Mouse (Mus musculus) heart, postnatal 0 days (tissue): ENCODE data around the gene Ctxn2. TPM values are rescaled to one million over a fixed set of nuclear protein-coding genes. Genes with fewer than 3 reads are reported as not detected.
"Not testable (repeated sequence)": the region's sequence is repeated elsewhere in the genome, so short reads cannot be mapped to it uniquely, and the experiment has no call there.

ENCODE experiments used
- ATAC-seq: fragments of 200-750 bp; cut with Nextera tagmentation; 2 replicates; pipeline ENCODE4 v1.8.0; 2017; ENCODE audit warnings: low read depth, moderate number of reproducible peaks, moderate library complexity; ENCODE audit not compliant: insufficient read depth
- DNase-seq: peaks from one replicate; pipeline ENCODE4 v3.0.0-alpha.2; 2016; ENCODE audit warnings: low spot score
- H3K27ac ChIP-seq: fragments of 300-500 bp; sonication (generic); 2 replicates; pipeline ENCODE4 v1.5.1; 2014; ENCODE audit warnings: low read depth, mild to moderate bottlenecking
- H3K27me3 ChIP-seq: fragments of 300-500 bp; sonication (generic); 2 replicates; pipeline ENCODE4 v1.6.1; 2014; ENCODE audit warnings: low read length, mixed read lengths; ENCODE audit not compliant: control insufficient read depth, insufficient read depth
- H3K36me3 ChIP-seq: fragments of 300-500 bp; sonication (generic); replicated peaks from 2 replicates; pipeline ENCODE4 v1.6.1; 2014; ENCODE audit warnings: low read length, mixed read lengths; ENCODE audit not compliant: control insufficient read depth, insufficient read depth
- H3K4me1 ChIP-seq: fragments of 300-500 bp; sonication (generic); 2 replicates; pipeline ENCODE4 v1.6.1; 2014; ENCODE audit warnings: antibody characterized with exemption; ENCODE audit not compliant: control insufficient read depth, insufficient read depth
- H3K4me2 ChIP-seq: fragments of 300-500 bp; sonication (generic); 2 replicates; pipeline ENCODE4 v1.6.1; 2014; ENCODE audit warnings: low read depth, mild to moderate bottlenecking, low read length, moderate library complexity
- H3K4me3 ChIP-seq: fragments of 300-500 bp; sonication (generic); 2 replicates; pipeline ENCODE4 v1.5.1; 2014; ENCODE audit warnings: low read depth, low read length
- H3K9ac ChIP-seq: fragments of 300-500 bp; sonication (generic); replicated peaks from 2 replicates; pipeline ENCODE4 v1.6.1; 2014; ENCODE audit warnings: low read depth, low read length, mixed read lengths
- H3K9me3 ChIP-seq: fragments of 300-500 bp; sonication (generic); replicated peaks from 2 replicates; pipeline ENCODE4 v1.6.1; 2016; ENCODE audit warnings: low read length; ENCODE audit not compliant: control insufficient read depth
- CTCF ChIP-seq: IDR thresholded peaks from 2 replicates; pipeline ENCODE4 v1.5.1; 2016; ENCODE audit warnings: antibody characterized with exemption, control low read depth, low read depth
- EP300 ChIP-seq: IDR thresholded peaks from 2 replicates; pipeline ENCODE4 v1.6.1; 2016; ENCODE audit warnings: antibody characterized with exemption, low read depth
- WGBS: fragments of 180-500 bp; shearing (Covaris S2); extraction: QIAGEN DNeasy Blood & Tissue Kit; methylation state at CpG from one replicate; pipeline ENCODE4 v1.1.7; 2014; 5-methylcytosine and 5-hydroxymethylcytosine counted together
- polyA plus RNA-seq: library from polyadenylated mRNA; unstranded; fragments of >200 nt; fragmentation: Nextera tagmentation; extraction: Ambion mirVana; gene quantifications from 2 replicates; pipeline ENCODE4 v1.2.1, GENCODE M21; 2015
- total RNA-seq: library from RNA; depleted of rRNA; stranded (reverse); fragments of >200 nt; gene quantifications from 2 replicates; pipeline ENCODE4 v1.2.3, GENCODE M21; 2014; ENCODE audit warnings: low replicate concordance; rRNA removed

Ctxn2 gene
- total RNA-seq (not detected in 2 replicates), polyA plus RNA-seq (not detected in 2 replicates)

DNA sequence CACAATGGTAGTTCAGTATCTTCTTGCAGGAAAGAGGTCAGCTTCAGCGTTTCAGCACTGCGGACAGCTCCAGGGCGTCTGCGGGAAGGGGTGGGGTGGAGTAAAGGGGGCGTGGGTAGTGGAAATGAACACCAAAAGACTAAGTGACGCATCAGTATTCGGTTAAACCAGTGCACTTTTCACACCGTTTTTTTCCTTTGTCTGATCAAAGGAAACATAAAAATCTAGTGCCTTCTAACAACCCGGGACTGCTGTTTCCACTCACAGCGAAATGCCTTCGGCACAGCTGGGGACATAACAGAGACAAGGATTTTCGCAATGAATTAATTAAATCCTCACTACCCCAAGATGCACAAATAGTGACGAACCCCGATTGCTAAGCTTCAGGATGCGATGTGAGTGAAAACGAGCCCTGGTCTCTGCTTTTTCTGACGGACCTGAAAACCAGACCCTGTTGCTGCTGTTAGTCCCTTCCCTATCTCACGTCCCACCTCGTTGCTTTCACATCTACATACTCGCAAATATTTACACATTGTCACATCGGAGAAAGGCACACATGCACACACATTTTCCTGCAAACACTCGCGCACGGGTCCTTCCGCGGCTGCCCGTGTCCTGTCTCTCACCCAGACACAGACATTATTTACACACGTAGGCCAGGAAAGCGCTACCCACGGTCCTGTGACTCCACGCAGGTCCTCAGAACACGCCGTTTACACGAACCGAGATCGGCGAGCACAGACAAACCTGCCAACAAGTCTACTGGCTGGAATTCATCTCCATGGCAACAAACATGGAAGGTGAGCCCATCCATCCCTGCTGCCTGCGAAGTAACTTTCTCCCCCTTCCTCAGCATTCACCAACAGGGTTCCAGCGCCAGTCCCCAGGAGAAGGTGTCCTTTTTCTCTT lies at the start of gene Ctxn2:
TSS of gene Ctxn2 (plus strand) at position 790 of the 909 bp plus-strand sequence.
- ATAC-seq (0 out of 2 replicates have a peak, but pooled peaks have one; percentile 57), DNase-seq (peak; percentile 67)
- H3K27ac ChIP-seq = no peak within 1 kb of the TSS
- H3K9ac ChIP-seq = no peak within 1 kb of the TSS
- H3K9me3 ChIP-seq = no peaks in the 10 kb centered on the region
- H3K36me3 ChIP-seq = no peaks in the 10 kb centered on the region
- 2% methylated on average over 39 of the region's 39 CpGs for WGBS
- peak within 1 kb of the TSS; percentile 60 for H3K4me2 ChIP-seq
- H3K27me3 ChIP-seq = peaks cover 9% of the 10 kb centered on the region; the same call in 1 of the 2 replicates
- TF ChIP-seq EP300 (no peak), CTCF (no peak)
- peaks cover 10% of the 10 kb centered on the region for H3K4me1 ChIP-seq
- H3K4me3 ChIP-seq = peak within 1 kb of the TSS; percentile 37

DNA sequence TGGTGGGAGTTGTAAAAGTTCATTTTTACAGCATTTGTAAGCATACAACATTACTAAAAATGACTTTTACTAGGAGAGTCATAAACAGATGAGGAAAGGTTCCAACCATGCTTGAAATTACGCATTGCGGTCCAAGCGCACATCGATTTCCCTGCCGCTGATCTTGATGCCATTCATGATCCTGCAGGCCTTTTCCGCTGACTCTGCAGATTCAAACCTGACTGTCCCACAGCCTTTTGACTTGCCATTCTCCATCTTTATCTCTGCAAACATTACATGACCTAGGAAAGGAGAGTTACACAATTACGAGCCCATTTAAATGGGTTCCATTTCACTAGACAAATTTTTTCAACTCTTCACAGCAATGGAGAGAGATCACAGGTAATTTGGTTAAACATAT lies 47.7 kb upstream of the Ctxn2 start:
- WGBS = 95% methylated on average over 7 of the region's 7 CpGs
- no peak overlapping the region for H3K27ac ChIP-seq
- DNase-seq = no peak
- no peak overlapping the region for H3K4me2 ChIP-seq
- TF ChIP-seq EP300 (no peak), CTCF (no peak)
- no peaks in the 10 kb centered on the region for H3K9me3 ChIP-seq
- no peak for ATAC-seq
- peaks cover 34% of the 10 kb centered on the region for H3K36me3 ChIP-seq
- no peaks in the 10 kb centered on the region for H3K4me1 ChIP-seq
- no peak overlapping the region for H3K9ac ChIP-seq
- H3K27me3 ChIP-seq = no peaks in the 10 kb centered on the region
- no peak overlapping the region for H3K4me3 ChIP-seq

GRCm38 (mm10) chr2:125092123-125092522 lies 44.4 kb upstream of the Ctxn2 start:
- 74% methylated on average over 3 of the region's 3 CpGs for WGBS
- ATAC-seq = not testable (repeated sequence)

DNA sequence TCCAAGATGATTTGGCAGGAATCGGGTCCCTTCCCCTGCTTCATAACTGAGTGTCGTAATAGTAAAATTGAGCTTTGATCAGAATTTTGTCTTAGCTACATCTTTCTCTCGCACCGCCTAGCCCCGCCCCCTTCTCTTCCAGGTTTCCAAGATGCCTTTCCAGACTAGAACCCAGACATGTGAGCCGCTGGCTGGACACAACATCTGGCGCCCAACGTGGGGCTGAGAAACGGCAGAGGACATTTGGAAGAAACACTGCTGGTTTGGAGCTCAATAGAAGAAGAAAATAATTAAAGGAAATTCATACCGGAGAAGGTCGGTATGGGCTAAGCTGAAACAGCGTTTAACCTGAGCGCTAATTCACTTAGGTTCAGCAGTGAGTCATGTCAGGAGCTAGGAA lies 32.0 kb upstream of the Ctxn2 start:
- not testable (repeated sequence) for ATAC-seq

More at GRCm38 (mm10) chr2:125092123-125092522, 44.4 kb upstream of the Ctxn2 start:
- H3K4me2 ChIP-seq, H3K4me1 ChIP-seq, DNase-seq, H3K9me3 ChIP-seq, H3K27ac ChIP-seq, H3K4me3 ChIP-seq, H3K9ac ChIP-seq, H3K27me3 ChIP-seq: not testable (repeated sequence)
- H3K36me3 ChIP-seq = peaks cover 44% of the 10 kb centered on the region

DNA sequence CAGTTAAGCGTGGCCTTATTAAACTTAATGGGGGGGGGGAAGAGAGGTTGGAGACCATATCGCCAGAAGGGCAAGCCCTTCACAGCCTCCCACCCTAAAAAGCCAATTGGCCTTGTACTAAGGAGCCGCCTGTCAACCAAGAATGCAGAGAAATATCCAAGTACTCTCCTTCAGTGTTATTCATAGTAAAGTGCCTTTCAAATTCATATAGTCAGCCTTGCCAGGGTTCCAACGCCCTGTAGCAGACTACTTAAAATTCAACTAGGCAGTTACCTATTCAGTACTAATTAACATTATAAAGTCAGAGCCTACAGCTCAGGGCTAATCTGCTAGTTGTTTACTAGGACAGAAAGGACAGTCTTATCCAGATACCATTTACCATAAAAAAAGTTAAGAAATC lies 30.0 kb upstream of the Ctxn2 start:
- H3K9me3 ChIP-seq, H3K27ac ChIP-seq, H3K4me1 ChIP-seq, DNase-seq, H3K4me2 ChIP-seq, H3K9ac ChIP-seq, H3K27me3 ChIP-seq, H3K4me3 ChIP-seq, ATAC-seq: not testable (repeated sequence)
- H3K36me3 ChIP-seq = peaks cover 45% of the 10 kb centered on the region
- WGBS = 94% methylated on average over 4 of the region's 4 CpGs

More for the DNA sequence above, 32.0 kb upstream of the Ctxn2 start:
- H3K27me3 ChIP-seq, H3K4me3 ChIP-seq, DNase-seq, H3K9ac ChIP-seq, H3K4me2 ChIP-seq, H3K4me1 ChIP-seq, H3K27ac ChIP-seq, H3K9me3 ChIP-seq: not testable (repeated sequence)
- H3K36me3 ChIP-seq = peaks cover 46% of the 10 kb centered on the region
- WGBS = 99% methylated on average over 13 of the region's 13 CpGs
